Mouse (Mus musculus) midbrain, embryonic 11.5 days (tissue): Measurements from ENCODE around the gene AC153137.1. TPM values are rescaled to one million over a fixed set of nuclear protein-coding genes. Genes with fewer than 3 reads are reported as not detected.
"Not testable (repeated sequence)": the region's sequence is repeated elsewhere in the genome, so short reads cannot be mapped to it uniquely, and the experiment has no call there.

Experiments
- ATAC-seq: fragments of 200-750 bp; cut with Nextera tagmentation; 2 replicates; pipeline ENCODE4 v1.8.0; 2017; ENCODE audit warnings: moderate TSS enrichment, moderate library complexity; ENCODE audit not compliant: low FRiP score
- DNase-seq: peaks from one replicate; pipeline ENCODE4 v3.0.0; 2015; ENCODE audit warnings: low spot score; ENCODE audit errors: missing footprints
- H3K27ac ChIP-seq: fragments of 300-500 bp; sonication (generic); 2 replicates; pipeline ENCODE4 v1.5.1; 2014; ENCODE audit warnings: low read depth, low read length
- H3K27me3 ChIP-seq: fragments of 300-500 bp; sonication (generic); 2 replicates; pipeline ENCODE4 v1.6.1; 2014; ENCODE audit warnings: mild to moderate bottlenecking, low read length, moderate library complexity, mixed read lengths; ENCODE audit not compliant: control insufficient read depth, insufficient read depth
- H3K36me3 ChIP-seq: fragments of 300-500 bp; sonication (generic); 2 replicates; pipeline ENCODE4 v1.6.1; 2014; ENCODE audit warnings: mild to moderate bottlenecking, low read length, moderate library complexity, mixed read lengths; ENCODE audit not compliant: control insufficient read depth, insufficient read depth
- H3K4me1 ChIP-seq: fragments of 300-500 bp; sonication (generic); 2 replicates; pipeline ENCODE4 v1.6.1; 2014; ENCODE audit warnings: low read length; ENCODE audit not compliant: control insufficient read depth, insufficient read depth
- H3K4me2 ChIP-seq: fragments of 300-500 bp; sonication (generic); 2 replicates; pipeline ENCODE4 v1.6.1; 2014; ENCODE audit warnings: mild to moderate bottlenecking, moderate library complexity
- H3K4me3 ChIP-seq: fragments of 300-500 bp; sonication (generic); 2 replicates; pipeline ENCODE4 v1.5.1; 2014; ENCODE audit warnings: low read depth, low read length
- H3K9ac ChIP-seq: fragments of 300-500 bp; sonication (generic); 2 replicates; pipeline ENCODE4 v1.6.1; 2014; ENCODE audit warnings: low read length
- H3K9me3 ChIP-seq: fragments of 300-500 bp; sonication (generic); 2 replicates; pipeline ENCODE4 v1.6.1; 2016; ENCODE audit warnings: low read length; ENCODE audit not compliant: control insufficient read depth
- WGBS: fragments of 180-500 bp; shearing (Covaris S2); extraction: QIAGEN DNeasy Blood & Tissue Kit; methylation state at CpG from one replicate; pipeline ENCODE4 v1.1.7; 2014; 5-methylcytosine and 5-hydroxymethylcytosine counted together
- polyA plus RNA-seq: library from polyadenylated mRNA; unstranded; fragments of >200 nt; fragmentation: Nextera tagmentation; extraction: Ambion mirVana; gene quantifications from 2 replicates; pipeline ENCODE4 v1.2.1, GENCODE M21; 2014

Gene AC153137.1
- polyA plus RNA-seq: not detected in 2 replicates

DNA sequence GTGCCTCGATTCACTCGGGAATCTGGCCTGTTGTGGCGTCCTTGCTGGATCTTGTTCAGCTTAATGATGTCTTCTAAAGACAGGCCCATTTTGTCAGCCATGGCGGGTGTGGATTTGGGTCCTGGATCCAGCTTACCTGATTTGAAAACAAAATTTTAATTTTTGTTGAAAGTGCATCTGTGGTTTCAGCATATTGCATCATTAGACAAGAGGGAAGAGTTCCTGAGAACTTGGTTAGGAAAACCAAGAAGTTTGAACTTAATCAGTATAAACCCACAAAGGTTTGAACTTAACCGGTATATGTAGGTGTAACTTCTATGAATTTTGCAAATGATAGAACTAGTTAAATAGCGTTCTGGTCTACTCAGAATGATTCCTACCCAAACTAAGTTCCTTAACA lies at the start of gene AC153137.1:
TSS of gene AC153137.1 (minus strand) at position 101 of the 400 bp plus-strand sequence.
- not testable (repeated sequence) for H3K4me1 ChIP-seq, H3K9ac ChIP-seq, H3K4me3 ChIP-seq, H3K9me3 ChIP-seq, DNase-seq, H3K4me2 ChIP-seq, H3K36me3 ChIP-seq, H3K27me3 ChIP-seq, ATAC-seq, H3K27ac ChIP-seq
- WGBS: 89% methylated on average over 5 of the region's 6 CpGs

DNA sequence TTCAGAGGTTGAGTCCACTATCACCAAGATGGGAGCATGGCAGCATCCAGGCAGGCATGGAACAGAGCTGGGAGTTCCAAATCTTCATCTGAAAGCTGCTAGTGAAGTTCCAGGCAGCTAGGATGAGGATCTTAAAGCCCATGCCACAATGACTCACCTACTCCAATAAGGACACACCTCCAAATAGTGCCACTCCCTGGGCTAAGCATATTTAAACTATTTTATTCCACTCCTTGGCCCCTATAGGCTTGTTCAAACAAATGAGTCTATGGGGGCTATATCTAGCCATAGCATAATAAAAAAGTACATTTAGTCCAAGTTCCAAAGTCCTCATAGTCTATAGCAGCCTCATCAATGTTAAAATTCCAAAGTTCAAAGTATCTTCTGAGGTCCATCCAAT lies 45.4 kb upstream of the AC153137.1 start:
- H3K9ac ChIP-seq: no peak overlapping the region
- no peaks in the 10 kb centered on the region for H3K27me3 ChIP-seq
- H3K9me3 ChIP-seq: no peaks in the 10 kb centered on the region
- H3K4me1 ChIP-seq: no peaks in the 10 kb centered on the region
- DNase-seq (no peak), ATAC-seq (no peak)
- no peaks in the 10 kb centered on the region for H3K36me3 ChIP-seq
- H3K4me3 ChIP-seq: no peak overlapping the region
- no peak overlapping the region for H3K4me2 ChIP-seq
- H3K27ac ChIP-seq: no peak overlapping the region

DNA sequence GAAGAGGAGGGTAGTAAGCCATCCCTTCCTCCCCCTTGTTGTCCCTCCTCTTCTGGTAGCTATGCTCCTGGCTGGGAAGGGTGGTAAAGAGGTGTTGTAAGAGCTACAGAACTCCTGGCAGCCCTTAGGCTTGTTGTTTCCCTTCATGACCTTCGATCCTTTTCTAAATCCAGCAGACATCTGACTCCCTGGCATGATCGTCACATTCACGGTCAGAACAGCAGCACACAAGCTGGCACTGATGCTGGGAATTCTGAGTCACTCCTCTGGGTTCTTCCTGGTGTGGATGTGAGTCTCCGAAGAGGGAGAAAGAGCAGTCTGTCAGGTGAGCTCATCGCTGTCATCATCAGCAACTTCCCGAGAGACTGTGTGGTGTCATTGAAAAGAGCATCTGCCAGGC lies 41.5 kb upstream of the AC153137.1 start:
- DNase-seq (no peak), ATAC-seq (no peak)
- H3K27me3 ChIP-seq: no peaks in the 10 kb centered on the region
- 82% methylated on average over 6 of the region's 6 CpGs for WGBS
- no peak overlapping the region for H3K4me3 ChIP-seq
- H3K27ac ChIP-seq: no peak overlapping the region
- no peaks in the 10 kb centered on the region for H3K36me3 ChIP-seq
- no peaks in the 10 kb centered on the region for H3K4me1 ChIP-seq
- no peak overlapping the region for H3K9ac ChIP-seq
- no peaks in the 10 kb centered on the region for H3K9me3 ChIP-seq
- no peak overlapping the region for H3K4me2 ChIP-seq

DNA sequence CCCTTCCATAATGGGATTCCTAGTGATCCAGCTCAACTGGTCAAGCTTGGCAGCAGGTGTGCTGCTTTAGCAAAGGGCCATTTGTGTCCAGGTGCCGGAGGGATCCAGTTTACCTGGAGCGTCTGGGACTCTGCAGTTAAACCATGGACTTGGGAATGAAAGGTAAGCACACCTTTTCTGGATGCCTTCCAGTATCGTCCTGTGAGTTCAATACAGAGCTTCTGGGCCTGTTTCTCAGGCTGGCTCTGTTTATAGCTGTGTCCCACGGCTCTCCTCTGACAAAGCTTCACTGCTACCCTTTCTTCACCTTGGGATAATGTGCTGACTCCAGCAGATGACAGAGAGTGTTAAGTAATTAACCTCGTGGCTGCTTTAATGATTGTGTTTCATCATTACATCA lies 39.6 kb upstream of the AC153137.1 start:
- no peak for ATAC-seq

DNA sequence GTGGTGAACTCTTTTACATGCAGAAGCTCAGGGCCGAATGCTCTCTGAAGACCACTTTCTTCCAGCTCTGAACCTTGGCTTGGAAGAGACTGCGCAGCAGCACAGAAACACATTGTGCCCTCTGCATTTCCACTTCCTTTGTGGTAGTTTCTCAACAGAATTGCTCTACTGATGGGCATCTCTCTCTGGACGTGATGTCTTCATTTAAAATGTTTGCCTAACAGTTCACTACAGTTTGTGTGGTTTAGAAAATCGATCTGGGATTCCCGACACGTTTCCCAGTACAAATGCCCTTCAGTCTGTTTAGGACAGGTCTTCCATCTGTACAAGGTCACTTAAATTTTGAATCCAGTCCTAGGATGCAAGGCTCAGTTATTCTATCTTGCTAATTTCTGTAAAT lies 38.3 kb upstream of the AC153137.1 start:
- Histone ChIP-seq H3K36me3 (no peaks in the 10 kb centered on the region), H3K27ac (no peak overlapping the region), H3K4me3 (no peak overlapping the region), H3K9me3 (no peaks in the 10 kb centered on the region), H3K27me3 (no peaks in the 10 kb centered on the region), H3K9ac (no peak overlapping the region), H3K4me1 (no peaks in the 10 kb centered on the region), H3K4me2 (no peak overlapping the region)
- 87% methylated on average over 6 of the region's 6 CpGs for WGBS
- no peak for ATAC-seq
- no peak for DNase-seq

More for the DNA sequence above, 39.6 kb upstream of the AC153137.1 start:
- H3K9ac ChIP-seq: no peak overlapping the region
- no peak overlapping the region for H3K27ac ChIP-seq
- 82% methylated on average over 5 of the region's 5 CpGs for WGBS
- H3K27me3 ChIP-seq: no peaks in the 10 kb centered on the region
- no peaks in the 10 kb centered on the region for H3K36me3 ChIP-seq
- no peak for DNase-seq
- H3K4me1 ChIP-seq: no peaks in the 10 kb centered on the region
- no peak overlapping the region for H3K4me2 ChIP-seq
- H3K9me3 ChIP-seq: no peaks in the 10 kb centered on the region
- H3K4me3 ChIP-seq: no peak overlapping the region

DNA sequence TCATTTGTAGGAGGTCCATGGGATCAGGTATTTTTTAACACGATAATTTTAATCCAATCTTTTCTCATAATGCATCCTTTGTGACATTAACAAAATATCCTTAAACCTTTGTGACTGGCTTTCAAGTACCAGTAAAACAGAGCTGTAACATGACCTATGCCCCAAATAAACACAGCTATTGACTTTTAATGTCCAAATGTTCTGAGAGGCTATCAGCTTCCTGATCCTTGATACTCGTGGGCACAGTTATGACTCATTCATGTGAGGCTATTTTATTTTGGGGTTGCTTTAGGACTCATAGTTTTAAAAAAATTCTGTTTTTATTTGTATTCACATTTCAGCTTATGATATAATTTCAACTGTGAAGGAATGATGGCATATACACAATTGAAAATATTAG lies 37.5 kb upstream of the AC153137.1 start:
- Histone ChIP-seq H3K36me3 (no peaks in the 10 kb centered on the region), H3K4me3 (no peak overlapping the region), H3K4me2 (no peak overlapping the region), H3K9me3 (no peaks in the 10 kb centered on the region), H3K27me3 (no peaks in the 10 kb centered on the region), H3K4me1 (no peaks in the 10 kb centered on the region), H3K27ac (no peak overlapping the region), H3K9ac (no peak overlapping the region)
- DNase-seq (no peak), ATAC-seq (no peak)
- WGBS: 84% methylated on average over 2 of the region's 2 CpGs

DNA sequence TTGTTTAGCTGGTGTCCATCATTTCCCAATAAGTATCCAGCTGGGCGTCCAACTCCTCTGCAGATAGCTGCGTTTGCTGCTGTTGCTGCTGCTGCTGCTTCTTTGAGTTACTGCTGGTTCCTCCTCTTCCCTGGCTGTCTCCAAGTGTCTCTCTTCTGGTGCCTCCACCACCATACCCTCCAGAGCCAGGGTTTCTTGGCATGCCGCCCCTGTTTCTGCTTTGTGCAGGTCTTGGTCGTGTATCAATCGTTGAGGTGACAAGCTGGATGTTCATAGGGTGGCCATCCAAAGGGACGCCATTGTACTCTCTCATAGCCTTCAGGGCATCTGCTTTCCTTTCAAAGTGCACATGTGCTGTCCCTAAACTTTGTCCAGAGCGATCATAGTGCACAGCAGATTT lies 529 bp downstream of the AC153137.1 start:
- not testable (repeated sequence) for H3K4me1 ChIP-seq, H3K36me3 ChIP-seq, DNase-seq, H3K9ac ChIP-seq, H3K9me3 ChIP-seq, H3K4me3 ChIP-seq, H3K4me2 ChIP-seq, ATAC-seq, H3K27me3 ChIP-seq, H3K27ac ChIP-seq
- 89% methylated on average over 7 of the region's 7 CpGs for WGBS

DNA sequence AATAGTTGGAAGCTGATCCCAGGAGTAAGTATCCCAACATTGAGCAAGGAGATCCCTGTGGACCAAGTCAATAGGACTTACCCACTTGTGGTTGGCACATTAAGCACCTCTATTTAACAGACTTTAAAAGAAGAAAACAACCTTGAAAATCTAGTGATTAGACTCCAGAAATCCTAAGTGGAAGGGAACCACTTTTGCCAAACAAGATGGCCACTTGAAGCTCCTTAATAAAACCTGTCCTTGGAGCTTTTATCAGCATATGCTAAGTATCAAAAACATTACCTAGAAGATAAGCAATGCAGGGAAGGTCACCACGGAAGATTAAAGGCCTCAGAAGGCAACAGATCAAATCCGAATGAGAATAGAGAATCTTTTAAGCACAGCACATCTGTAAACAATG lies 26.0 kb downstream of the AC153137.1 start:
- H3K27me3 ChIP-seq: no peaks in the 10 kb centered on the region
- no peak overlapping the region for H3K27ac ChIP-seq
- no peaks in the 10 kb centered on the region for H3K36me3 ChIP-seq
- peaks cover 6% of the 10 kb centered on the region; the same call in 1 of the 2 replicates for H3K4me1 ChIP-seq
- H3K4me2 ChIP-seq: no peak overlapping the region
- no peak overlapping the region for H3K4me3 ChIP-seq
- no peak for ATAC-seq
- DNase-seq: peak; percentile 81
- H3K9me3 ChIP-seq: no peaks in the 10 kb centered on the region
- H3K9ac ChIP-seq: no peak overlapping the region
- 81% methylated on average over 2 of the region's 2 CpGs for WGBS

DNA sequence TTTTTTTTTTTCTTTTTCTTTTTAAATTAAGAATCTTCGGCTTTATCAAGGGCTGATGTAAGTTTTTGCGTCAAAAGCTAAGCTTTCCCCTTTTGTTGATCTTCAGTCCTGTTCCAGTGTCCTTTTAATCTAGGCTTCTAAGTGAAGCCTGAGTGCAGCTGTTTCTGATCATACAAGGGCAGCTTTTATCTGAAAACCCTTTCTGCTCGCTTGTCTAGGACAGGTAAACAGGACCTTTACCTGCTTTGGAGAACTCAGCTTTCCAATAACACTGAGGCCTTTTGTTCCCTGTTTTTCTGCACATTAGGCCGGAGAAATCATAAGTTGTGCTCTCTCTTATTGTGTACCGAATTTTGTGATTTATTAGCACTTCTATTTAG lies 27.3 kb downstream of the AC153137.1 start:
- Histone ChIP-seq H3K27ac (peak overlapping the region; percentile 99), H3K4me3 (peak overlapping the region; percentile 92), H3K9ac (peak overlapping the region; percentile 97), H3K27me3 (no peaks in the 10 kb centered on the region), H3K9me3 (no peaks in the 10 kb centered on the region), H3K4me1 (peaks cover 6% of the 10 kb centered on the region; the same call in 1 of the 2 replicates), H3K36me3 (no peaks in the 10 kb centered on the region), H3K4me2 (peak overlapping the region; percentile 57)
- WGBS: 52% methylated on average over 5 of the region's 5 CpGs
- DNase-seq: no peak
- ATAC-seq: no peak
